Mouse (Mus musculus) erythroid progenitor cell, adult 5-6 weeks (primary cell): ENCODE results near the gene Hist1h2bj. TPM values are rescaled to one million over a fixed set of nuclear protein-coding genes. Genes with fewer than 3 reads are reported as not detected.

ENCODE experiments used
- ATAC-seq: replicated peaks from 2 replicates; pipeline ENCODE4 v1.8.0; 2016; ENCODE audit warnings: moderate number of reproducible peaks, mild to moderate bottlenecking, moderate TSS enrichment, inconsistent platforms; ENCODE audit not compliant: poor library complexity, low FRiP score, severe bottlenecking
- total RNA-seq, 2 experiments: library from RNA; stranded (forward) in 1 of 2; stranded (reverse) in 1 of 2; fragments of 150-400 nt in 1 of 2; fragments of 186-747, 209-891 nt in 1 of 2; gene quantifications; 2 replicates each; pipeline versions ENCODE4 v1.2.3 to v1.2.4; 2015 to 2017; ENCODE audit warnings: low replicate concordance in 2 of 2

Hist1h2bj gene
- total RNA-seq (2015; ENCODE audit: low replicate concordance) (153 and 245 TPM in 2 replicates), total RNA-seq (2017; ENCODE audit: low replicate concordance) (1,461 and 1,550 TPM in 2 replicates)

DNA sequence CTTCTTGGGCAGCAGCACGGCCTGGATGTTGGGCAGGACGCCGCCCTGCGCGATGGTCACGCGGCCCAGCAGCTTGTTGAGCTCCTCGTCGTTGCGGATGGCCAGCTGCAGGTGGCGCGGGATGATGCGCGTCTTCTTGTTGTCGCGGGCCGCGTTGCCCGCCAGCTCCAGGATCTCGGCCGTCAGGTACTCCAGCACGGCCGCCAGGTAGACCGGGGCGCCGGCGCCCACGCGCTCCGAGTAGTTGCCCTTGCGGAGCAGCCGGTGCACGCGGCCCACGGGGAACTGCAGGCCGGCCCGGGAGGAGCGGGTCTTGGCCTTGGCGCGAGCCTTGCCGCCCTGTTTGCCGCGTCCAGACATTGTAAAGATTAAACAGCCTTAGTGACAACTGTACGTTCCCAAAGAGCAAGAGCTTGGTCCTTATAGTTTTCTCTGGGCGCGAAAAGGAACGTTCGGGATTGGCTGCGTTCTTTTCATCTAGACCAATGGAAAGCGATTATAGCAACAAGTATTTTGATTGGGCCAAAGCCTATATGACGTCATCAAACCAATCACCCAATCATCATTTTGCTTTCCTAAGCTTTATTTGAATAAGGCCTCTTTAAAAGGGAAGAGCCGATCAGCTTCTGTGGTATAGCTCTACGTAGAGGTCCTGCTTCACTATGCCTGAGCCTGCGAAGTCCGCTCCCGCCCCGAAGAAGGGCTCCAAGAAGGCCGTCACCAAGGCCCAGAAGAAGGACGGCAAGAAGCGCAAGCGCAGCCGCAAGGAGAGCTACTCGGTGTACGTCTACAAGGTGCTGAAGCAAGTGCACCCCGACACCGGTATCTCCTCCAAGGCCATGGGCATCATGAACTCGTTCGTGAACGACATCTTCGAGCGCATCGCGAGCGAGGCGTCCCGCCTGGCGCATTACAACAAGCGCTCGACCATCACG is at the start of gene Hist1h2bj, which contains the start of gene Hist1h2ag:
TSS of gene Hist1h2bj (plus strand) at position 647 of the 935 bp plus-strand sequence.
TSS of gene Hist1h2ag (minus strand) at position 377 of the 935 bp plus-strand sequence.
- ATAC-seq: peak; percentile 68

DNA sequence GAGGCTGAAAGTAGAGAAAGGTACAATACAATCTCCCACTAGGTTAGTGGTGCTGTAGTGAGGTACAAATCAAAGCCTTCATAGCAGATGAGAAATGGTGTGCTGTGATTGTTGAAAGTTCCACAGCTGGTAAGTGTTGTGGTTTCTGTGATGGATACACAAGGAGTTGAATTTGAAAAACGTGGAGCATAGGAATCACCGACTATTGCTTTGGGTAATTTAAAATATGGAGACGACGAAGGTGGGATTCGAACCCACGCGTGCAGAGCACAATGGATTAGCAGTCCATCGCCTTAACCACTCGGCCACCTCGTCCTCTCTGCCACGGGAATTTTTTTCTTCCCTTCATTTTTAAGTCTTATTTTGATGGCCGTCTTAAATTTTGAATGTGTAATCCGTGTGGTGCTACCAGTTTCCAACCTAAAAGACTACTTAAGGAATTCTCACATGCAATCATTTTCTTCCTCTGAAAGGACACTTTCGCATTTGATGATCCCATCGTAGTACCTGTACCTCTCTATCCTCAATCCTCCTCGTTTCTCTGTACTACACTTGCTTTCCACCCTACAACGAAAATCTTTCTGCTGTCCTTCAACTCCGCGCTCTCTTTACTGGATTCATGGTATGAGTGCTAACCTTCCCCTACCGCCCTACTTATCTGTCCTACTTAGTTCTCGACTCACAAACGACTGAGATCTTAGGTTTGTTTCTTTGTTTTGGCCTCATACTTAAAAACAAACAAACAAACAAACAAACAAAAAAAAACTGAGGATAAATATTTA is 48.9 kb upstream of the Hist1h2bj start:
- no peak for ATAC-seq

GRCm38 (mm10) chr13:21994896-21995295 is 48.1 kb upstream of the Hist1h2bj start:
- ATAC-seq: no peak

GRCm38 (mm10) chr13:21995331-21995914 is 47.6 kb upstream of the Hist1h2bj start:
- ATAC-seq: no peak

GRCm38 (mm10) chr13:21996101-21996839 is 46.7 kb upstream of the Hist1h2bj start:
- no peak for ATAC-seq

- no peak for ATAC-seq
These were observed 46.2 kb upstream of the Hist1h2bj start for GRCm38 (mm10) chr13:21996840-21997185.

GRCm38 (mm10) chr13:21997201-21997820 is 45.7 kb upstream of the Hist1h2bj start:
- no peak for ATAC-seq

GRCm38 (mm10) chr13:21997821-21998220 is 45.2 kb upstream of the Hist1h2bj start:
- no peak for ATAC-seq

- ATAC-seq: no peak
These were observed 44.6 kb upstream of the Hist1h2bj start for GRCm38 (mm10) chr13:21998412-21998811.

- ATAC-seq: no peak
These were observed 43.9 kb upstream of the Hist1h2bj start for GRCm38 (mm10) chr13:21999147-21999546.

DNA sequence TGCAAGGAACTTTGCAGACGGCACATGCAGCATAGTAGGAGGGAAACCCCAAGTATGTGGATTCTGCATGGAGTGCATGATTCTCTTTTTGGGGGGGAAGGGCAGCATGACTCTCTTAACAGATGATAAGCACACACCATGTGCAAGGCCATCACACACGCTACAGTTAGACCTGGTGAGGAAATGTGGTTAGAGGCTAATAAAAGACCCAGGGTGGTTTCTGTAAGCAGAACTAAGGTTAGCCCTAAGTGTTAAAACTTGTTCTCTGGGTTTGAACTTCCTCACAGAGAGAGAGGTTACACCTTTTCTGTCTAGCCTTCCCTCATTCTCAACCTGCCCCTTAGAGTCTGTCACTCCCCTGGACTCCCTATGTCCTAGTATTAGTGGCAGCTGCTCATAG is 41.7 kb upstream of the Hist1h2bj start:
- ATAC-seq: no peak

- ATAC-seq: no peak
These were observed 41.2 kb upstream of the Hist1h2bj start for GRCm38 (mm10) chr13:22001823-22002222.

- ATAC-seq: peak; percentile 23; the same call in 1 of the 2 replicates
These were observed 37.2 kb upstream of the Hist1h2bj start for GRCm38 (mm10) chr13:22005605-22006333.

DNA sequence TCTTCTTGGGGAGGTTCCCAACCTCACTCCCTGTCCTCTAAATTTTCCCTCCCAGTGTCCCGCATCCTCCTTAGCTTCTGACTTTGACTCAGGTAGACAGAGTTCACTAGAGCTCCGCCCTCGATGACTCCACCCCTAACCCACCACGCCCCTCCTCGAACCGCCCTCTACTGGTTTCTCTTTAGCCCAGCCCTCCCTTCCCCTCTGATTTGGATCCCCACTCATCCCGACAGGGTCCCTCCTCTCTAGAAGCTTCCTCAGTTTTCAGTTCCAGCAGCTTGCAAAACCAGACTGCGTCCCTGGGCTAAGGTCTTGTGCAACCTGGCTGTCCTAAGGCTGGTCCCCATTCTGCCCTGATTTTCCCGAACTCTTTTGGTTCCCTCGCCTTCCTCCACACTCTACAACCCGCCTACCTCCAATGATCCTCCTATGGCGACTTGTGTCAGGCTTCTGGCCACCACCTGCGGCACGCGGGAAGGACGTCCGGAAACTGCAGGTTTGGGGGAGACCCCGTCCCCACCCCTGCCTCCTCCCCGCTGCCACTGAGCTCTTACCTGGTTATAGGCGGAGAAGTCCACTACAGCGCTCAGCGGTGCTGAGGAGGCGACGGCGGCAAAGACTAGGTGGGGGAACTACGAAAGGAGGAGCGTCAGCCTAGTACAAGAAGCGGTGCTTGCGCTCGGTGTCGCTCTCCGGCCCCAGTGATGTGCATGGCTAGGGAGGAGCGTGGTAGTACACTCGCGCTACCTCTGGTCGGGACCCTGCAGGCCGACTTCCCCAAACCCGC is 36.5 kb upstream of the Hist1h2bj start:
- peak; percentile 42 for ATAC-seq

GRCm38 (mm10) chr13:22007121-22007510 is 35.9 kb upstream of the Hist1h2bj start:
- no peak for ATAC-seq

DNA sequence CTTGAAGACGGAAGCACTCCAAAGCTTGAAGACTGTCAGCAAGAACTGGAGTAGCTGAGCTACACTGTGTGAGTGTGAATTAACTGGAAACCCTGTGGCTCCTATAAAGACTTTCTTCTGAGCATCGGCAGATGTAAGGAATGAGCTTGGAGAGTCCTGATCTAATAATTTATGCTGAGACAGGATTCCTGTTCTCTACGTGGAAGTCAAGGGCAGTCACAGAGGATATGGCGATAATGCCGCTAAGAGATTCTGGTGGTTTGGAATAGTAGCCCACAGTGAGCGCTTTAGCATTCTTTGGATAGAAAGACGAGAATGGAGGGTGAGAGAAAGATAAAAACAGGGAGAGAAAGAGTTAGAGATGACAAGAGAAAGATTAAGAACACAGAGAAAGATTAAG is 35.1 kb upstream of the Hist1h2bj start:
- ATAC-seq: no peak

- ATAC-seq: no peak
These were observed 34.3 kb upstream of the Hist1h2bj start for GRCm38 (mm10) chr13:22008707-22009106.

GRCm38 (mm10) chr13:22009642-22010041 is 33.4 kb upstream of the Hist1h2bj start, which contains the start of gene Prss16:
Gene Prss16, minus strand, starts transcription at chr13:22009742.
- no peak for ATAC-seq
